Comparison of ENCODE assay signal across 8 mouse cellular contexts in genomic region chr8:95434233-95434632, GRCm38 (mm10). TPM values are rescaled to one million over a fixed set of nuclear protein-coding genes. Genes with fewer than 3 reads are reported as not detected.
DNase-seq lines count a peak whose midpoint lies in the region; ATAC-seq and TF ChIP-seq lines count a peak whose summit lies in the region.

No protein-coding gene starts in this region.

- peak overlapping the region; percentile 85 for H3K4me3 ChIP-seq in spleen, adult 2 months (ENCODE audit: extremely low read depth, insufficient read depth, insufficient read length)
- H3K4me3 ChIP-seq in limb, embryonic 10.5 days = peak overlapping the region; percentile 89
- H3K4me3 ChIP-seq in midbrain, postnatal 0 days (ENCODE audit: low read depth, low read length) = peak overlapping the region; percentile 72

- no peaks in the 10 kb centered on the region; the same call in 1 of the 2 replicates for H3K4me1 ChIP-seq in spleen, adult 2 months (ENCODE audit: control insufficient read depth, insufficient read depth, insufficient read length)
- H3K4me1 ChIP-seq in limb, embryonic 10.5 days = peaks cover 21% of the 10 kb centered on the region
- H3K4me1 ChIP-seq in midbrain, postnatal 0 days (ENCODE audit: insufficient read depth, low read length) = peaks cover 22% of the 10 kb centered on the region

- H3K4me2 ChIP-seq in midbrain, postnatal 0 days (ENCODE audit: low read depth, low read length, poor library complexity, severe bottlenecking) = peak overlapping the region; percentile 80

- no peaks in the 10 kb centered on the region for H3K36me3 ChIP-seq in spleen, adult 2 months (ENCODE audit: control insufficient read depth, insufficient read depth, low read length)
- peaks cover 11% of the 10 kb centered on the region for H3K36me3 ChIP-seq in limb, embryonic 10.5 days
- no peaks in the 10 kb centered on the region for H3K36me3 ChIP-seq in midbrain, postnatal 0 days (ENCODE audit: insufficient read depth, low read length)

- under 1% methylated on average over 25 of the region's 25 CpGs for WGBS in spleen, adult 2 months
- WGBS in limb, embryonic 10.5 days = under 1% methylated on average over 25 of the region's 25 CpGs
- WGBS in midbrain, postnatal 0 days = under 1% methylated on average over 24 of the region's 25 CpGs

- ATAC-seq in granulocyte monocyte progenitor cell, adult 5-6 weeks (replicated peaks; ENCODE audit: poor library complexity, severe bottlenecking) = peak; percentile 2; the same call in 1 of the 2 replicates
- peak; percentile 54 for ATAC-seq in midbrain, postnatal 0 days (ENCODE audit: low FRiP score)

- no peaks in the 10 kb centered on the region for H3K27me3 ChIP-seq in spleen, adult 2 months (ENCODE audit: control insufficient read depth, insufficient read depth, low read length)
- no peaks in the 10 kb centered on the region for H3K27me3 ChIP-seq in limb, embryonic 10.5 days (ENCODE audit: low read depth, poor library complexity, severe bottlenecking)
- H3K27me3 ChIP-seq in midbrain, postnatal 0 days (ENCODE audit: insufficient read depth, low read length) = no peaks in the 10 kb centered on the region

- peak overlapping the region; percentile 83 for H3K27ac ChIP-seq in spleen, adult 2 months (ENCODE audit: insufficient read depth, low read length)
- peak overlapping the region; percentile 94 for H3K27ac ChIP-seq in limb, embryonic 10.5 days
- peak overlapping the region; percentile 90 for H3K27ac ChIP-seq in midbrain, postnatal 0 days (ENCODE audit: low read depth, low read length)

- no peak for TF ChIP-seq POLR2A in spleen, adult 2 months (IDR thresholded peaks at IDR 0.05; ENCODE audit: low read depth, low read length)

- TF ChIP-seq CTCF in spleen, adult 2 months (IDR thresholded peaks at IDR 0.05; ENCODE audit: extremely low read depth, insufficient read depth, insufficient read length, insufficient replicate concordance) = no peak
- no peak for TF ChIP-seq CTCF in midbrain, postnatal 0 days (IDR thresholded peaks at IDR 0.05)

- DNase-seq in cerebellum, adult 9-10 months = peak; percentile 72
- DNase-seq in cerebellum, adult 8-10 months = no peak
- no peak for DNase-seq in spleen, adult 2 months (ENCODE audit: low read depth in 1 of 2, low spot score in 2 of 2)
- no peak for DNase-seq in spleen, postnatal 4 days (ENCODE audit: low spot score in 2 of 2)
- DNase-seq in limb, embryonic 10.5 days (ENCODE audit: low spot score) = peak; percentile 79
- DNase-seq in midbrain, postnatal 0 days (ENCODE audit: low spot score) = peak; percentile 35
- DNase-seq in natural killer cell, adult 2 months (ENCODE audit: low spot score in 2 of 2) = no peak

- peak overlapping the region; percentile 80 for H3K9ac ChIP-seq in midbrain, postnatal 0 days (replicated peaks; ENCODE audit: low read length, poor library complexity, severe bottlenecking)

- H3K9me3 ChIP-seq in limb, embryonic 10.5 days (replicated peaks) = no peaks in the 10 kb centered on the region
- H3K9me3 ChIP-seq in midbrain, postnatal 0 days (ENCODE audit: low read length) = no peaks in the 10 kb centered on the region

RNA-seq across cellular contexts. Expression of gene Cfap20, which starts 0.4 kb away (rescaled TPM):
- polyA plus RNA-seq in spleen, adult 2 months (2012; rRNA removed) = 21.7 and 33.3 TPM in 2 replicates
- 62.1 and 78.1 TPM in 2 replicates for total RNA-seq in granulocyte monocyte progenitor cell, adult 5-6 weeks (2014; fragmentation: Nextera tagmentation)
- 62.8 and 65.6 TPM in 2 replicates for total RNA-seq in granulocyte monocyte progenitor cell, adult 5-6 weeks (2017)
- 134 and 143 TPM in 2 replicates for polyA plus RNA-seq in limb, embryonic 10.5 days (2016; fragmentation: Nextera tagmentation; extraction: Ambion mirVana)
- 71.9 and 80.4 TPM in 2 replicates for total RNA-seq in midbrain, postnatal 0 days (2014; rRNA removed)
- 119 and 129 TPM in 2 replicates for polyA plus RNA-seq in midbrain, postnatal 0 days (2015; fragmentation: Nextera tagmentation; extraction: Ambion mirVana)

RNA-seq across cellular contexts. Expression of gene Csnk2a2, which starts 55.6 kb away (rescaled TPM):
- 10.3 and 12.9 TPM in 2 replicates for polyA plus RNA-seq in spleen, adult 2 months (2012; rRNA removed)
- total RNA-seq in granulocyte monocyte progenitor cell, adult 5-6 weeks (2014; fragmentation: Nextera tagmentation) = 78.4 and 99.4 TPM in 2 replicates
- total RNA-seq in granulocyte monocyte progenitor cell, adult 5-6 weeks (2017) = 22.6 and 43.6 TPM in 2 replicates
- 14.0 and 16.4 TPM in 2 replicates for polyA plus RNA-seq in limb, embryonic 10.5 days (2016; fragmentation: Nextera tagmentation; extraction: Ambion mirVana)
- 19.8 and 28.1 TPM in 2 replicates for total RNA-seq in midbrain, postnatal 0 days (2014; rRNA removed)
- polyA plus RNA-seq in midbrain, postnatal 0 days (2015; fragmentation: Nextera tagmentation; extraction: Ambion mirVana) = 8.1 and 9.6 TPM in 2 replicates

Comparison
In these comparisons a context has a peak if more than half of its experiments do, and no peak if none do; other contexts are left out.
1. DNase-seq: peak in cerebellum, adult 9-10 months (single experiment), limb, embryonic 10.5 days (single experiment) and midbrain, postnatal 0 days (single experiment); none in cerebellum, adult 8-10 months (single experiment), spleen, adult 2 months (0 of 2), spleen, postnatal 4 days (0 of 2) and natural killer cell, adult 2 months (0 of 2).
2. Peak in every context shown above with its lines, with median percentiles within 50 percentile points of each other: H3K27ac ChIP-seq and H3K4me3 ChIP-seq.